ENCODE assay signal across 8 mouse cellular contexts in the genomic region with DNA sequence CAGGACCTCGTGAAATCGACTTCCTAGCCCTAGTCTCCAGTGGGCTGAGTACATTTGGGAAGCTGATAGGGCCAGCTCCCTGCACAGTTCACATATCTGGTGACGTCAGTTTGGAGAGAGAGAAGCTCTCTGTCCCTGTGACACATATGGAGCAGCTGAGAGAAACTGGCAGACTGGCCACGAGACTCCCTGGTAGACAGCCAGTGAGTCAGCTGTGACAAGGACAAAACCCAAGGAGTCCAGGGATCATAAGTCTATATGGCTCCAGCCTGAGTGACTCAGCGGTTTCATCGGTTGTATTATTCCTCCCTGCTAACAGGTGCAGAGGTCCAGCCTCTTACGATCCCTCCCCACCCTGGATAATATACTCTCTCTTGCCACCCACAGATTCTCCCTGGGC. TPM values are rescaled to one million over a fixed set of nuclear protein-coding genes. Genes with fewer than 3 reads are reported as not detected.
DNase-seq lines count a peak whose midpoint lies in the region; ATAC-seq and TF ChIP-seq lines count a peak whose summit lies in the region.

No protein-coding gene starts in this region.

- H3K27ac ChIP-seq in kidney, embryonic 16.5 days (ENCODE audit: low read length) = no peak overlapping the region
- H3K27ac ChIP-seq in MEL (ENCODE audit: control insufficient read depth, low read depth, low read length) = no peak overlapping the region
- H3K27ac ChIP-seq in embryonic fibroblast, embryonic 13.5 days (ENCODE audit: insufficient read depth, low read length) = 0 out of 2 replicates have a peak overlapping the region, but pooled peaks have one; percentile 39
- peak overlapping the region; percentile 79 for H3K27ac ChIP-seq in intestine, postnatal 0 days (ENCODE audit: low read depth, low read length)

- 58% methylated on average over 7 of the region's 7 CpGs for WGBS in kidney, embryonic 16.5 days
- WGBS in intestine, postnatal 0 days = 45% methylated on average over 7 of the region's 7 CpGs

- no peak overlapping the region for H3K4me2 ChIP-seq in kidney, embryonic 16.5 days (replicated peaks; ENCODE audit: low read depth, low read length)
- H3K4me2 ChIP-seq in intestine, postnatal 0 days (replicated peaks; ENCODE audit: low read depth) = no peak overlapping the region

- no peak for TF ChIP-seq POLR2A in MEL (IDR thresholded peaks at IDR 0.05; ENCODE audit: control insufficient read depth in 1 of 2, insufficient read depth in 1 of 2, low read depth in 1 of 2, low read length in 2 of 2, poor library complexity in 1 of 2)
- TF ChIP-seq POLR2A in embryonic fibroblast, embryonic 13.5 days (IDR thresholded peaks at IDR 0.05; ENCODE audit: low read depth, low read length) = no peak

- H3K4me3 ChIP-seq in kidney, embryonic 16.5 days (ENCODE audit: low read length) = no peak overlapping the region
- no peak overlapping the region for H3K4me3 ChIP-seq in MEL (ENCODE audit: control insufficient read depth in 1 of 2, insufficient read depth in 1 of 2, low read depth in 2 of 2, low read length in 2 of 2)
- H3K4me3 ChIP-seq in embryonic fibroblast, embryonic 13.5 days (ENCODE audit: insufficient read depth, low read length) = no peak overlapping the region
- H3K4me3 ChIP-seq in intestine, postnatal 0 days (ENCODE audit: low read depth, low read length) = no peak overlapping the region

- H3K79me2 ChIP-seq in MEL (ENCODE audit: control insufficient read depth, insufficient read depth, low read length, poor library complexity) = no peaks in the 10 kb centered on the region

- H3K9ac ChIP-seq in kidney, embryonic 16.5 days (replicated peaks; ENCODE audit: low read length) = no peak overlapping the region
- no peak overlapping the region for H3K9ac ChIP-seq in MEL (ENCODE audit: control insufficient read depth, low read depth, low read length, poor library complexity, severe bottlenecking)
- H3K9ac ChIP-seq in intestine, postnatal 0 days (ENCODE audit: low read depth, low read length) = no peak overlapping the region

- H3K4me1 ChIP-seq in kidney, embryonic 16.5 days (ENCODE audit: insufficient read depth, low read length) = no peaks in the 10 kb centered on the region
- peaks cover 2 to 9% of the 10 kb centered on the region in 2 experiments; a peak in 2 of 4 replicates for H3K4me1 ChIP-seq in MEL (ENCODE audit: control insufficient read depth in 1 of 2, insufficient read depth in 2 of 2, low read length in 2 of 2)
- peaks cover 19% of the 10 kb centered on the region for H3K4me1 ChIP-seq in embryonic fibroblast, embryonic 13.5 days (ENCODE audit: control insufficient read depth, insufficient read depth, low read length)
- no peaks in the 10 kb centered on the region for H3K4me1 ChIP-seq in intestine, postnatal 0 days (replicated peaks; ENCODE audit: control insufficient read depth, insufficient read depth, low read length)

- no peaks in the 10 kb centered on the region for H3K36me3 ChIP-seq in kidney, embryonic 16.5 days (ENCODE audit: insufficient read depth, low read length)
- peaks cover 0 to 7% of the 10 kb centered on the region in 2 experiments; a peak in 2 of 4 replicates for H3K36me3 ChIP-seq in MEL (ENCODE audit: control insufficient read depth in 1 of 2, insufficient read depth in 2 of 2, low read length in 2 of 2)
- no peaks in the 10 kb centered on the region for H3K36me3 ChIP-seq in intestine, postnatal 0 days (ENCODE audit: control insufficient read depth, insufficient read depth)

- no peak for TF ChIP-seq EP300 in MEL (IDR thresholded peaks at IDR 0.05; ENCODE audit: low read depth in 1 of 2, low read length in 2 of 2)

- H3K9me3 ChIP-seq in kidney, embryonic 16.5 days (ENCODE audit: low read length) = no peaks in the 10 kb centered on the region
- no peaks in the 10 kb centered on the region for H3K9me3 ChIP-seq in MEL (replicated peaks; ENCODE audit: insufficient read depth, low read length)
- no peaks in the 10 kb centered on the region for H3K9me3 ChIP-seq in intestine, postnatal 0 days (ENCODE audit: control insufficient read depth)

- 0 out of 2 replicates have a peak, but pooled peaks have one; percentile 35 for ATAC-seq in kidney, embryonic 16.5 days (ENCODE audit: low FRiP score, low TSS enrichment)
- ATAC-seq in intestine, postnatal 0 days = peak; percentile 96

- no peak for TF ChIP-seq RAD21 in MEL (IDR thresholded peaks at IDR 0.05; ENCODE audit: low read depth, low read length)

- H3K27me3 ChIP-seq in kidney, embryonic 16.5 days (ENCODE audit: insufficient read depth, low read length) = no peaks in the 10 kb centered on the region
- H3K27me3 ChIP-seq in MEL (ENCODE audit: control insufficient read depth in 1 of 2, insufficient read depth in 2 of 2, low read length in 2 of 2) = no peaks in the 10 kb centered on the region; a peak in 1 of 4 replicates
- H3K27me3 ChIP-seq in intestine, postnatal 0 days (replicated peaks; ENCODE audit: control insufficient read depth, insufficient read depth, low read length) = no peaks in the 10 kb centered on the region

- DNase-seq in kidney, postnatal 10 days = no peak
- DNase-seq in MEL (ENCODE audit: low read depth, low spot score) = no peak
- no peak for DNase-seq in cerebellum, adult 18-20 months
- no peak for DNase-seq in embryo, embryonic 10 days (ENCODE audit: low spot score)
- no peak for DNase-seq in urinary bladder, postnatal 4 days (ENCODE audit: low spot score in 2 of 2)

- no peak for TF ChIP-seq CTCF in MEL (IDR thresholded peaks at IDR 0.05 in 2 of 3, conservative IDR thresholded peaks at IDR 0.05 in 1 of 3; ENCODE audit: control insufficient read depth in 1 of 3, insufficient read depth in 1 of 3, low read depth in 2 of 3, low read length in 3 of 3, poor library complexity in 1 of 3, severe bottlenecking in 1 of 3)
- no peak for TF ChIP-seq CTCF in embryonic fibroblast, embryonic 13.5 days (IDR thresholded peaks at IDR 0.05; ENCODE audit: borderline replicate concordance, insufficient read depth, low read length)
- TF ChIP-seq CTCF in intestine, postnatal 0 days (IDR thresholded peaks at IDR 0.05; ENCODE audit: low read depth) = no peak

TF ChIP-seq in MEL, 35 proteins besides CTCF, POLR2A, EP300 and RAD21:
- no peak for TF ChIP-seq USF1 (IDR thresholded peaks at IDR 0.05; ENCODE audit: low read depth, low read length)
- TF ChIP-seq USF2 (IDR thresholded peaks at IDR 0.05; ENCODE audit: borderline replicate concordance in 1 of 2, insufficient read depth in 1 of 2, low read depth in 1 of 2, low read length in 2 of 2) = no peak
- TF ChIP-seq ETS1 (IDR thresholded peaks at IDR 0.05; ENCODE audit: low read depth, low read length) = 0 out of 2 replicates have a peak, but pooled peaks have one; percentile 31

RNA-seq across cellular contexts. Expression of a gene that starts 12.4 kb away (rescaled TPM):
- 63.1 and 64.7 TPM in 2 replicates for polyA plus RNA-seq in kidney, embryonic 16.5 days (2015; fragmentation: Nextera tagmentation; extraction: Ambion mirVana)
- total RNA-seq in MEL (2012; rRNA removed) = 0.08 TPM in 1 of 2 replicates, not detected in the other
- polyA plus RNA-seq in MEL (2012; ENCODE audit: insufficient read depth in 1 of 2, insufficient read length in 2 of 2, low read depth in 1 of 2, low replicate concordance in 2 of 2, missing spikeins in 1 of 2) = under 1 TPM in 1 of 2 experiments, not detected in 1; 0.04 TPM
- not detected in 2 replicates for polyA plus RNA-seq in embryonic fibroblast, embryonic 13.5 days (2011; ENCODE audit: insufficient read length, low read depth, missing spikeins)
- 62.1 and 76.6 TPM in 2 replicates for polyA plus RNA-seq in intestine, postnatal 0 days (2015; fragmentation: Nextera tagmentation; extraction: Ambion mirVana)

RNA-seq across cellular contexts. Expression of a gene that starts 26.9 kb away (rescaled TPM):
- polyA plus RNA-seq in kidney, embryonic 16.5 days (2015; fragmentation: Nextera tagmentation; extraction: Ambion mirVana) = 67.7 and 69.2 TPM in 2 replicates
- total RNA-seq in MEL (2012; rRNA removed) = not detected in 2 replicates
- polyA plus RNA-seq in MEL (2012; ENCODE audit: insufficient read depth in 1 of 2, insufficient read length in 2 of 2, low read depth in 1 of 2, low replicate concordance in 2 of 2, missing spikeins in 1 of 2) = 1 to 10 TPM in 1 of 2 experiments, not detected in 1; 1.1 TPM
- not detected in 2 replicates for polyA plus RNA-seq in embryonic fibroblast, embryonic 13.5 days (2011; ENCODE audit: insufficient read length, low read depth, missing spikeins)
- 96.0 and 116 TPM in 2 replicates for polyA plus RNA-seq in intestine, postnatal 0 days (2015; fragmentation: Nextera tagmentation; extraction: Ambion mirVana)

RNA-seq across cellular contexts. Expression of a gene that starts 26.9 kb away (rescaled TPM):
- 29.6 and 30.7 TPM in 2 replicates for polyA plus RNA-seq in kidney, embryonic 16.5 days (2015; fragmentation: Nextera tagmentation; extraction: Ambion mirVana)
- total RNA-seq in MEL (2012; rRNA removed) = 0.75 and 0.96 TPM in 2 replicates
- polyA plus RNA-seq in MEL (2012; ENCODE audit: insufficient read depth in 1 of 2, insufficient read length in 2 of 2, low read depth in 1 of 2, low replicate concordance in 2 of 2, missing spikeins in 1 of 2) = 1 to 10 TPM in 1 of 2 experiments, not detected in 1; 3.1 TPM
- polyA plus RNA-seq in embryonic fibroblast, embryonic 13.5 days (2011; ENCODE audit: insufficient read length, low read depth, missing spikeins) = 4.1 and 4.2 TPM in 2 replicates
- 30.3 and 31.4 TPM in 2 replicates for polyA plus RNA-seq in intestine, postnatal 0 days (2015; fragmentation: Nextera tagmentation; extraction: Ambion mirVana)

RNA-seq across cellular contexts. Expression of a gene that starts 43.8 kb away (rescaled TPM):
- polyA plus RNA-seq in kidney, embryonic 16.5 days (2015; fragmentation: Nextera tagmentation; extraction: Ambion mirVana) = 0.99 and 1.2 TPM in 2 replicates
- 5.4 and 13.1 TPM in 2 replicates for total RNA-seq in MEL (2012; rRNA removed)
- 1 to 10 TPM in 1 of 2 experiments, not detected in 1; 5.7 TPM for polyA plus RNA-seq in MEL (2012; ENCODE audit: insufficient read depth in 1 of 2, insufficient read length in 2 of 2, low read depth in 1 of 2, low replicate concordance in 2 of 2, missing spikeins in 1 of 2)
- polyA plus RNA-seq in embryonic fibroblast, embryonic 13.5 days (2011; ENCODE audit: insufficient read length, low read depth, missing spikeins) = not detected in 2 replicates
- not detected in 2 replicates for polyA plus RNA-seq in intestine, postnatal 0 days (2015; fragmentation: Nextera tagmentation; extraction: Ambion mirVana)

RNA-seq across cellular contexts. Expression of a gene that starts 49.8 kb away (rescaled TPM):
- polyA plus RNA-seq in kidney, embryonic 16.5 days (2015; fragmentation: Nextera tagmentation; extraction: Ambion mirVana) = 81.1 and 81.9 TPM in 2 replicates
- total RNA-seq in MEL (2012; rRNA removed) = 43.0 and 55.9 TPM in 2 replicates
- polyA plus RNA-seq in MEL (2012; ENCODE audit: insufficient read depth in 1 of 2, insufficient read length in 2 of 2, low read depth in 1 of 2, low replicate concordance in 2 of 2, missing spikeins in 1 of 2) = 10 to 100 TPM in 1 of 2 experiments, not detected in 1; 51.7 TPM
- polyA plus RNA-seq in embryonic fibroblast, embryonic 13.5 days (2011; ENCODE audit: insufficient read length, low read depth, missing spikeins) = 19.1 and 20.7 TPM in 2 replicates
- 60.1 and 61.9 TPM in 2 replicates for polyA plus RNA-seq in intestine, postnatal 0 days (2015; fragmentation: Nextera tagmentation; extraction: Ambion mirVana)

Comparison
In these comparisons a context has a peak if more than half of its experiments do, and no peak if none do; other contexts are left out.
1. H3K27ac ChIP-seq: peak in embryonic fibroblast, embryonic 13.5 days (single experiment) and intestine, postnatal 0 days (single experiment); none in kidney, embryonic 16.5 days (single experiment) and MEL (single experiment).
2. RNA of a gene that starts 12.4 kb away (polyA plus RNA-seq): 62.1 to 76.6 TPM in intestine, postnatal 0 days and 63.1 to 64.7 TPM in kidney, embryonic 16.5 days; 0.04 TPM in MEL and not detected in embryonic fibroblast, embryonic 13.5 days; every median in the first group is over 10 times any median in the second.
3. RNA of a gene that starts 26.9 kb away (polyA plus RNA-seq): 96.0 to 116 TPM in intestine, postnatal 0 days and 67.7 to 69.2 TPM in kidney, embryonic 16.5 days; 1.1 TPM in MEL and not detected in embryonic fibroblast, embryonic 13.5 days; every median in the first group is over 10 times any median in the second.